Mouse (Mus musculus) central nervous system, embryonic 14 days (tissue): ENCODE results near the gene Zdhhc17. TPM values are rescaled to one million over a fixed set of nuclear protein-coding genes. Genes with fewer than 3 reads are reported as not detected.

Experiments used
- polyA plus RNA-seq: library from polyadenylated mRNA; depleted of rRNA; stranded (reverse); fragments of >200 nt; gene quantifications from 2 replicates; pipeline ENCODE4 v1.2.3, GENCODE M21; 2012; rRNA removed

Zdhhc17 gene
- polyA plus RNA-seq: 81.0 and 82.4 TPM in 2 replicates

DNA sequence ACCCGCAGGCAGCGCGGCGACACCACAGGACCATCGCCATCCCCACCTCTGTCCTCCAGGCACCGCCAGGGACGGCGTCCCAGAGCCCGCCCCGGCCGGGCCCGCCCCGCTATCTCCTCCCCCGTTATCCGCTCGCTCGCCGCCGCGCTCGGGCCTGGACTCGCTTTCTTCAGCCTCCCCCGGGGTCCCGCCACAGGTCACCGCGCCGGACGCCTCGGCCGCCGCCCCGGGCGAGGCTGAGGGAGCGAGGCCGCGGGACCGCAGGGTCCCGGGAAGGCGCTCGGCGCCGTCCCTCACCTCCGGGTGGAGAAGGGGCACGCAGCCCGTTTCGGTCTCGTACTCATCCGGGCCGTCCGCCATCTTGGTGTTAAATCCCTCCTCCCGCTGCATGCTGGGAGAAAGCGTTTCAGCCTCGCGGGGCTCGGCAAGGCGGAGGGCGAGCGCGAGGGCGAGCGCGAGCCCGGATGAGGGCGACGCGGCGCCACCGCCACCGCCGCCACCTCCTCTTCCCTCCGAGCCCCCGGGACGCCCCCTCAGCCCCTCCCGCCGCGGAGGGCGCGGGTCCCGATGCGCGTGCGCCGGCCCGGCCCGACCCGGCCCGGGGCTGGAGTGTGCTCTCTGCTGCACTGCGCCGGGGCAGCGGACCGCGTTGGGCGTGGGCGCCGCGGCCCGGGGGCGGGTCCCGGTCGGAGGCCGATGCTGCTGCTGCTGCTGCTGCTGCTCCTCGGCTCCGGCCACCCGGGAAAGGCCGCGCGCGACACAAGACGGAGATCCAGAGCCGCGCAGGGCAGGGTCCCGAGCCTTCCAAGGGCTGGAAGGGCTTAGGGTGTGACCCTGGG, at the start of gene Zdhhc17:
Zdhhc17 (minus strand) TSS at position 500 of the 839 bp plus-strand sequence.

DNA sequence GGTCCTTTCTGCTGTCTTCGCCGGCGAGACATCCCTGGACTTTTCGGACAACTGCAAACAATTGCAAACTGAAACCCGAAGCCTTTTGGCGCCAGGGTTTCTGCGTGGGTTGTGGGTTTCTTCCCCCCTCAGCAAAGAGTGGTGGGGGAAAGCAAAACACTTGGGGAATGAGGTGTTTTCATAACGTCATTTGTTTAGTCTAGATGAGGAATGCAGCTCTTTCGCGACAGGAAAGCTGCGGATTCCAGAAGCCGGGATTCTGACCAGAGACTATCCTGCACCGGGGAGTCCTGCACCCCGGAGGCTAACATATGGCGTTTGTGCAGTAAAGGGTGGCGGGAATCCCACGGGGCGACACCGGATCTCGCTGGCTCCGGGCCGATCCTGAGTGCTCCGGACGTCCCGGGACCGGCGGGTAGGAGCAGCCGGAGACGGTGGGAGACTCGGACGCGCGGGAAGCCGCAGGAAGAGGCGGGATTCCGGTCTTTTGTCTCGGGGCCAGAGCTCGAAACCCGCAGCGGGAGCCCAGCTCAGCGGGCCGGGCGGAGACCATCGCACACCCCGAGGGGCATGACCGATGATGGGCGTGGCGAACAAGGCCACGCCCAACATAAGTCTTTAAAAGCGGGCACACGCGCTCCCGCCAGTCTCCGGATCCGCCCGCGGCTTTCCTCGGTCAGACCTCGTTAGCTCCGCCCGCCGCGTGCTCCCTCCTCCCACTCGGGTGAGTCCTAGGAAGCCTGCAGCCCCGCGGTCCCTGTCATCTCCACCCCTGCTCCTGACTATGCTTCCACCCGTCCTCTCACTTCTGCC, 90.2 kb downstream of the Zdhhc17 start, which contains the start of gene Csrp2:
Csrp2 (plus strand) TSS at position 259 of the 813 bp plus-strand sequence.

Other genes with a start within 250 kb of the Zdhhc17 start
- 171 and 199 TPM in 2 replicates for gene Csrp2, start 90.4 kb downstream of the Zdhhc17 start, polyA plus RNA-seq
- gene Osbpl8, start 154.6 kb upstream of the Zdhhc17 start, polyA plus RNA-seq: 17.6 and 20.4 TPM in 2 replicates